Mouse (Mus musculus) v-Abl transformed pro-B cells (cell line): ENCODE data around the gene Acap2.

Experiments
- in situ Hi-C, 2 experiments: fragments of 400-800 bp; cut with MboI; formaldehyde crosslinking; loops; one replicate each; pipeline ENCODE4 v1.15.1; 2025; ENCODE audit not compliant: unreplicated experiment in 2 of 2

The Acap2 gene

GRCm38 (mm10) chr16:31200790-31201567 lies at the start of gene Acap2:
Gene Acap2 (minus strand): TSS chr16:31201245.
- in situ Hi-C loops: no loop called here

DNA sequence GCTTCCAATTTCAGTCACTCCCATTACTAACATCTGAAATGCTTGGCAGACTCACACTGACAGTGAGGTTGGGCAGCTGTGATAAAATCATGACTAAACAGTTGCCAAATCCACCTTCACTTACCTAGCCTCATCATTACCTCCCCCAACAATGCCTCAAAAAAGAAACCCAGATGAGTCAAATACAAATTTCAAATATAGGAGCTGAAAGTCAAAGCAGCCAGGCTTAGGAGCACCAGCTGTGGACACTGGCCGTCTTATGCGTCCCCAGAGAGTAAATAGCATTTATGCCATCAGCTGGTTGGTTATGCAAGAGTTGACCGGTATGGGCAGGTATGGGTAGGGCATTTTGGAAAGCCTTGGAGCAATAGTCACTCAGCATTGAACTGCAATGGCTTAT lies 48.4 kb upstream of the Acap2 start:
- in situ Hi-C loops: loop anchor here in 1 of 2 experiments (10.0 kb wide), 1 partner anchor 105 kb away; no protein-coding TSS in a partner anchor

- in situ Hi-C loops: loop anchor here in 1 of 2 experiments (10.0 kb wide), 1 partner anchor 106 kb away; no protein-coding TSS in a partner anchor
These were observed 47.7 kb upstream of the Acap2 start for GRCm38 (mm10) chr16:31248717-31249116.

DNA sequence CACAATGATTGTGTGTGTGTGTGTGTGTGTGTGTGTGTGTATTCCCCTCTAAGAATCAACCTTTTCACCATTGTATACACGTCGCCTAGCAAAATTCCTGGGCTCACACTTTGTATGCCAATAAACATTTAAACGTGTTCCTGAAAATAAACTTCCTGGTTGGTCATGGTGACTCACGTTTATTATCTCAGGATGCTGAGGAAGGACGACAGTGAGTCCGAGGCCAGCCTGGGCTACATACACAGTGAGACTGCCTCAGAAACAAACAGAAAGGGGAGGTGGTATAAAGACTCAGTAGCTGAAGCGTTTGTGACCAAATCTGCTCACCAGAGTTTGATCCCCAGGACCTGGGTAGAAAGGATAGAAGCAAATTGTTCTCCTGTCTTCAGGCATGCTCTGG lies 46.4 kb upstream of the Acap2 start:
- in situ Hi-C loops: loop anchor here in 1 of 2 experiments (10.0 kb wide), 1 partner anchor 107 kb away; no protein-coding TSS in a partner anchor

- in situ Hi-C loops: loop anchor here in 1 of 2 experiments (10.0 kb wide), 1 partner anchor 111 kb away; no protein-coding TSS in a partner anchor
These were observed 43.0 kb upstream of the Acap2 start for GRCm38 (mm10) chr16:31244053-31244452.

- in situ Hi-C loops: loop anchor here in 1 of 2 experiments (10.0 kb wide), 1 partner anchor 113 kb away; no protein-coding TSS in a partner anchor
These were observed 40.4 kb upstream of the Acap2 start for GRCm38 (mm10) chr16:31241433-31241832.

DNA sequence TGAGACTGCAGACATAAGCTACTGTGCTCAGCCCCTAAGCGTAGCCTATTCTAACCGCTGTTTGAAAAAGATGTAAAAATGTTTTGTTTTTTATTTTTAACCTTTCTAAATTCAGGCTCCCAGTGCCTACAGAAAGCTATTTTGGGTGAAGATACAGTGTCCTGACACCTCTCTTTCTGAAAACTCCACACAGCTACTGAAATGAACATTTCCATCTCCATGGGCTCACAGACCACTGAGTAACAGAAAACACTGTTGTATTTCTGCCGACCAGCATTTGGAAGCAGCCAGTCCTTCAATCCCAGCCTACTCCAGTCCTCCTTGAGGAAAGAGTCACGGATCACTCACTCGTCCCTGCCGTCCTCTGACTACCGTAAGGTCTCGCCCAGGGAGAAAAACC lies 39.5 kb upstream of the Acap2 start:
- in situ Hi-C loops: loop anchor here in 1 of 2 experiments (10.0 kb wide), 1 partner anchor 114 kb away; no protein-coding TSS in a partner anchor

DNA sequence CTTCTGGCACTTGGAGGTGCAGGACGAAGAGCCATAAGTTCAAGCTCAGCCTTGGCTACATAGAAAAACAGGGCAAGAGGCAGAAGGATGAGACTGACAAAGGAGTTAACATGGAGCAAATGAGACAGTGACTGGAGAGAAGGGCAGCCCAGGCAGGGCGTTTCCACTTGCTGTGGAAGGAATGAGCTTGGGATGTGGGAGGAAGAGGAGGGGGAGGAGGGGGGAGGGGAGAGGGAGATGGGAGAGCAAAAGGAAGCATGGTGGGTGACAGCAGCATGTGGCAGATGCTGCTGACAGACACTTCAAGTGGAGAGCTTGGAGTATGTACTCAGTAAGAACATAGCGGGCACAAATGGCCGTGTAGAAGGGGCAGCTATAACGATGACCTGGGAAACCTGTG lies 37.2 kb upstream of the Acap2 start:
- in situ Hi-C loops: no loop called here

- in situ Hi-C loops: no loop called here
These were observed 34.6 kb upstream of the Acap2 start for GRCm38 (mm10) chr16:31235457-31236310.

GRCm38 (mm10) chr16:31234808-31235456 lies 33.9 kb upstream of the Acap2 start:
- in situ Hi-C loops: no loop called here

- in situ Hi-C loops: no loop called here
These were observed 33.3 kb upstream of the Acap2 start for GRCm38 (mm10) chr16:31234356-31234755.

DNA sequence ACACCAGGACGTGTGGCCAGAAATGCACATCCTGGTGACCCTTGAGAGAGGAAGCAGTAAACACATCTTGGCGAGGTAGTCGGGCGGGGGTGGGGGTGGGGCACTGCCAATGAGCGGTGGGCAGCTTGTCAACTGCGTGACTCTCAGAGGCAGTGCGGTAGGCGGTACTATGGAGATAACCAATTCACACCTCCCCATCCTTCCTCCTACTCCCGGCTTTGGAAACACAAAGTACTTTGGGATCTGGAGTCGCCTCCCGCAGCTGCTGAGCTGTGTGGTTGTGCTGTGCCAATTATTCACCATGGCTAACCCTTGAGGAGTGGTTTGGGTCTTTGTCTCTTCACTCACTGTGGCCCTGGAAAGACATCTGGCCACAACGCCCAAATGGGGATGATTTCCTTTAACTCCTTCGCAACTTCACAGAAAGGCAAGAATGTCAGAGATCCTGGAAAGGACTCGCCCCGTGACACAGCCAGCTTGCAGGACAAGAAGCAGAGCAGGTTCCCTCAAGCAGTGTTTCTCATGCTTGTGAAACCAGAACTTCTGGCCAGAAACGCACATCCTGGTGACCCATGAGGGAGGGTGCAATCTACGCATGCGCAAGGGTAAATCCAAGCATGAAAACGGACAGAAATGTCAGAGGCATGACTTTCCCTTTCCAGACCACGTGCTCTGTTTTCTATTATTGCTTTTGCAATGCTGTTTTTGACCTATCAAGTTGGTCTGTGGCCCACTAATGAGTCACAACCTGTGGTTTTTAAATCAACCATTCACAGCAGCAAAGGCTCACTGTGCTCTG lies 32.7 kb upstream of the Acap2 start:
- in situ Hi-C loops: no loop called here

DNA sequence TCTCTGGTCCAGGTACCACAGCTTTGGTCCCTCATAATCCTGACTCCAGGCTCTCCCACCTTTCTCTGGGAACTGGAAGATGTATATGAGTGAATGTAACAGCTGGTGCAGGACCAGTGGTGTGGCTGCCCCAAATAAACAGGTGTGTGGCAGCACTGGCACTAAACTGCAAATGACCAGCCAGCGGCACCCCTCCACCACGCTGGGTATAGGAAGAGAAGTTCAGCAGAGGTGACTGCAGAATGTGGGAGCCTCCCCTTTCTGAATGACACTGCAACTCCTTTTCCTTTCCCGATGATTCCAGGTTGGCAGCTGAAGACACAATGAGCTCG lies 32.1 kb upstream of the Acap2 start:
- in situ Hi-C loops: no loop called here

- in situ Hi-C loops: no loop called here
These were observed 31.6 kb upstream of the Acap2 start for GRCm38 (mm10) chr16:31232491-31233166.

DNA sequence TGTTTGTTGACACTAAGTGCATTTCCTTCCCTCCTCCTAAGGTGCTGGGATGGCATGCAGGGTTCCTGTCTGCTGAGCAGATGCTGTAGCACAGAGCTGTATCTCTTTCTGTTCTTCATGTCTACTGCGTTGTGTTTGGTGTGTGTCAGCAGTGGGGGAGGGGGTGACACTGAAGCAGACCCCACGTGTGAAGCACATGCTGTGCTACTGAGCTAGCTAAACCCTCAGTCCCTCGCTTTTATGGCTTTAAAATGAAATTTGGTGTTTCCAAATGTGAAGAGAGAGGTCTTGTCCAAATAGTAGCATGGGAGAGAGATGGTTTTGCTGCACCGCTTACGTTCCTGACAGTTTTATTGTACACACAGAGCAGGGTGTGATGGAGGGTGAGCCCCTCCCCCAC lies 30.5 kb upstream of the Acap2 start:
- in situ Hi-C loops: no loop called here

- in situ Hi-C loops: no loop called here
These were observed 26.7 kb upstream of the Acap2 start for GRCm38 (mm10) chr16:31227746-31228145.

DNA sequence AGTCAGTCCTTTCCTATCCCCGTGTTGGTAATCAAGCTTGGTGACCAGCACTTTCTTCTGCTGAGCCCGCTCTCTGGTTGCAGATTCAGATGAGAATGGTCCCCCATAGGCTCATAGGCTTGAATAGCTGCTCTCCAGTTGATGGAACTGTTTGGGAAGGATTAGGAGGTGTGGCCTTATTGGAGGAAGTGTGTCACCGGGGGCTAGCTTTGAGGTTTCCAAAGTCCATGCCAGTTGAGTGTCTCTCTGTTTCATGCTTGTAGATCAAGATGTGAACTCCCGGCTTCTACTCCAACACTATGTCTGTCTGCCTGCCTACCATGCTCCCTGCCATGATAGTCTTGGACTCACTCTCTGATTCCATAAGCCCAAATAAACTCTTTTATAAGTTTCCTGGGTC lies 14.2 kb upstream of the Acap2 start:
- in situ Hi-C loops: no loop called here

- in situ Hi-C loops: no loop called here
These were observed 12.4 kb upstream of the Acap2 start for GRCm38 (mm10) chr16:31213463-31213862.

GRCm38 (mm10) chr16:31211503-31211902 lies 10.5 kb upstream of the Acap2 start:
- in situ Hi-C loops: no loop called here
